Mouse (Mus musculus) G1E (cell line): ENCODE data around the gene Eef1a1.

Source experiments
- CTCF ChIP-seq: IDR thresholded peaks from 2 replicates; pipeline ENCODE4 v1.5.1; 2012; ENCODE audit warnings: low read depth, low read length, inconsistent platforms, mixed read lengths
- GATA1 ChIP-seq: IDR thresholded peaks from 2 replicates; pipeline ENCODE4 v1.6.1; 2012; ENCODE audit warnings: borderline replicate concordance, low read length, inconsistent platforms, mixed read lengths
- GATA2 ChIP-seq: IDR thresholded peaks from 2 replicates; pipeline ENCODE4 v1.6.1; 2012; ENCODE audit warnings: low read depth, low read length, inconsistent platforms, borderline replicate concordance
- POLR2AphosphoS5 ChIP-seq: IDR thresholded peaks from 2 replicates; pipeline ENCODE4 v1.6.1; 2012; ENCODE audit warnings: low read depth, low read length, inconsistent platforms; ENCODE audit not compliant: insufficient replicate concordance
- TAL1 ChIP-seq: conservative IDR thresholded peaks from 2 replicates; pipeline ENCODE4 v1.6.1; 2012; ENCODE audit warnings: low read depth, low read length, inconsistent platforms, mixed read lengths

GRCm38 (mm10) chr9:78506722-78507077, 17.7 kb upstream of the Eef1a1 start:
- TF ChIP-seq TAL1 (no peak), CTCF (no peak), POLR2AphosphoS5 (no peak), GATA1 (no peak), GATA2 (no peak)
